Mouse (Mus musculus) liver, adult 2 months (tissue): ENCODE measurements around the gene Pop7. TPM values are rescaled to one million over a fixed set of nuclear protein-coding genes. Genes with fewer than 3 reads are reported as not detected.

ENCODE experiments used
- DNase-seq: peaks from one replicate; pipeline ENCODE4 v3.0.0-alpha.2; 2011; ENCODE audit warnings: low read depth, low spot score; ENCODE audit errors: extremely low read depth
- H3K27ac ChIP-seq: fragments of 200-500 bp; replicated peaks from 2 replicates; pipeline ENCODE4 v1.5.1; 2012; ENCODE audit warnings: low read depth, mild to moderate bottlenecking, control low read depth, inconsistent platforms, low read length; ENCODE audit not compliant: insufficient read depth
- H3K27me3 ChIP-seq: fragments of 200-500 bp; 2 replicates; pipeline ENCODE4 v1.6.1; 2012; ENCODE audit warnings: mild to moderate bottlenecking, moderate library complexity, low read length, inconsistent platforms; ENCODE audit not compliant: control insufficient read depth, insufficient read depth
- H3K36me3 ChIP-seq: fragments of 200-500 bp; 2 replicates; pipeline ENCODE4 v1.6.1; 2012; ENCODE audit warnings: low read length, inconsistent platforms; ENCODE audit not compliant: control insufficient read depth, insufficient read depth
- H3K4me1 ChIP-seq: fragments of 200-500 bp; 2 replicates; pipeline ENCODE4 v1.6.1; 2011; ENCODE audit warnings: low read length; ENCODE audit not compliant: control insufficient read depth, insufficient read depth
- H3K4me3 ChIP-seq: fragments of 200-500 bp; 2 replicates; pipeline ENCODE4 v1.5.1; 2011; ENCODE audit warnings: low read depth, mild to moderate bottlenecking, control low read depth, low read length, moderate library complexity; ENCODE audit not compliant: insufficient read depth
- H3K79me2 ChIP-seq: fragments of 200-500 bp; 2 replicates; pipeline ENCODE4 v1.6.1; 2012; ENCODE audit warnings: inconsistent platforms, mild to moderate bottlenecking, low read length, moderate library complexity; ENCODE audit not compliant: control insufficient read depth, insufficient read depth
- H3K9ac ChIP-seq: fragments of 200-500 bp; 2 replicates; pipeline ENCODE4 v1.6.1; 2012; ENCODE audit warnings: low read depth, mild to moderate bottlenecking, control low read depth, inconsistent platforms, low read length
- CTCF ChIP-seq: fragments of 200-500 bp; IDR thresholded peaks from 2 replicates; pipeline ENCODE4 v1.5.1; 2011; ENCODE audit warnings: low read depth, low read length, control low read depth
- POLR2A ChIP-seq: fragments of 200-500 bp; IDR thresholded peaks from 2 replicates; pipeline ENCODE4 v1.6.1; 2011; ENCODE audit warnings: low read length, control low read depth; ENCODE audit not compliant: insufficient read depth; ENCODE audit errors: extremely low read depth
- WGBS: fragments of 180-500 bp; shearing (Covaris S2); methylation state at CpG from one replicate; pipeline ENCODE4 v1.1.7; 2018; 5-methylcytosine and 5-hydroxymethylcytosine counted together
- polyA plus RNA-seq: library from polyadenylated mRNA; depleted of rRNA; stranded (reverse); fragments of >200 nt; gene quantifications from 2 replicates; pipeline ENCODE4 v1.2.3, GENCODE M21; 2012
- total RNA-seq: library from RNA; depleted of rRNA; stranded (reverse); fragments of >200 nt; gene quantifications from 2 replicates; pipeline ENCODE4 v1.2.3, GENCODE M21; 2014

Pop7 gene
- total and polyA plus RNA-seq, 2 experiments, result 5.9 to 17.8 TPM

- Histone ChIP-seq H3K4me3 (no peak overlapping the region), H3K79me2 (no peaks in the 10 kb centered on the region), H3K36me3 (no peaks in the 10 kb centered on the region), H3K4me1 (0 out of 2 replicates have a peak, but pooled peaks cover 2% of the 10 kb centered on the region), H3K27ac (no peak overlapping the region), H3K9ac (no peak overlapping the region), H3K27me3 (no peaks in the 10 kb centered on the region)
- no peak for TF ChIP-seq POLR2A
- TF ChIP-seq CTCF, result no peak
- DNase-seq, result peak; percentile 66
- 25% methylated on average over 5 of the region's 5 CpGs for WGBS
Measured at GRCm38 (mm10) chr5:137541768-137542540, 39.6 kb upstream of the Pop7 start.

- DNase-seq, result no peak
- TF ChIP-seq POLR2A (no peak), CTCF (no peak)
- Histone ChIP-seq H3K4me1 (0 out of 2 replicates have a peak, but pooled peaks cover 2% of the 10 kb centered on the region), H3K79me2 (no peaks in the 10 kb centered on the region), H3K27ac (no peak overlapping the region), H3K36me3 (no peaks in the 10 kb centered on the region), H3K27me3 (no peaks in the 10 kb centered on the region), H3K9ac (no peak overlapping the region), H3K4me3 (no peak overlapping the region)
- 76% methylated on average over 6 of the region's 6 CpGs for WGBS
Measured at GRCm38 (mm10) chr5:137540991-137541390, 38.7 kb upstream of the Pop7 start.

- no peak for DNase-seq
- Histone ChIP-seq H3K9ac (no peak overlapping the region), H3K4me3 (no peak overlapping the region), H3K27ac (no peak overlapping the region), H3K27me3 (no peaks in the 10 kb centered on the region), H3K36me3 (no peaks in the 10 kb centered on the region), H3K4me1 (0 out of 2 replicates have a peak, but pooled peaks cover 2% of the 10 kb centered on the region), H3K79me2 (no peaks in the 10 kb centered on the region)
- no peak for TF ChIP-seq POLR2A
- TF ChIP-seq CTCF, result no peak
- 31% methylated on average over 7 of the region's 7 CpGs for WGBS
Measured at GRCm38 (mm10) chr5:137539291-137539801, 37.0 kb upstream of the Pop7 start.

GRCm38 (mm10) chr5:137537461-137537860, 35.1 kb upstream of the Pop7 start:
- H3K9ac ChIP-seq, result no peak overlapping the region
- no peak overlapping the region for H3K27ac ChIP-seq
- H3K4me1 ChIP-seq, result peaks cover 5% of the 10 kb centered on the region; the same call in 1 of the 2 replicates
- no peak for DNase-seq
- TF ChIP-seq CTCF (no peak), POLR2A (no peak)
- no peaks in the 10 kb centered on the region for H3K36me3 ChIP-seq
- H3K79me2 ChIP-seq, result 0 out of 2 replicates have a peak, but pooled peaks cover 1% of the 10 kb centered on the region
- no peaks in the 10 kb centered on the region for H3K27me3 ChIP-seq
- WGBS, result 55% methylated on average over 4 of the region's 4 CpGs
- no peak overlapping the region for H3K4me3 ChIP-seq

- Histone ChIP-seq H3K27me3 (no peaks in the 10 kb centered on the region), H3K9ac (no peak overlapping the region), H3K4me3 (no peak overlapping the region), H3K27ac (no peak overlapping the region), H3K79me2 (peaks cover 19% of the 10 kb centered on the region), H3K36me3 (no peaks in the 10 kb centered on the region), H3K4me1 (peaks cover 4% of the 10 kb centered on the region; the same call in 1 of the 2 replicates)
- WGBS, result 83% methylated on average over 9 of the region's 9 CpGs
- no peak for DNase-seq
- TF ChIP-seq CTCF (no peak), POLR2A (no peak)
Measured at GRCm38 (mm10) chr5:137535318-137535717, 33.0 kb upstream of the Pop7 start.

- H3K9ac ChIP-seq, result no peak overlapping the region
- DNase-seq, result no peak
- peaks cover 7% of the 10 kb centered on the region; the same call in 1 of the 2 replicates for H3K4me1 ChIP-seq
- 89% methylated on average over 3 of the region's 3 CpGs for WGBS
- peaks cover 19% of the 10 kb centered on the region for H3K79me2 ChIP-seq
- TF ChIP-seq CTCF (no peak), POLR2A (no peak)
- H3K4me3 ChIP-seq, result no peak overlapping the region
- H3K27ac ChIP-seq, result no peak overlapping the region
- no peaks in the 10 kb centered on the region; the same call in 1 of the 2 replicates for H3K36me3 ChIP-seq
- no peaks in the 10 kb centered on the region for H3K27me3 ChIP-seq
Measured at GRCm38 (mm10) chr5:137534762-137535161, 32.4 kb upstream of the Pop7 start.
